Mouse (Mus musculus) cerebellum, adult 11-12 months (tissue): ENCODE results near the gene Ube2e3.

Source experiments
- DNase-seq: peaks from one replicate; pipeline ENCODE4 v3.0.0; 2022

Ube2e3 gene

DNA sequence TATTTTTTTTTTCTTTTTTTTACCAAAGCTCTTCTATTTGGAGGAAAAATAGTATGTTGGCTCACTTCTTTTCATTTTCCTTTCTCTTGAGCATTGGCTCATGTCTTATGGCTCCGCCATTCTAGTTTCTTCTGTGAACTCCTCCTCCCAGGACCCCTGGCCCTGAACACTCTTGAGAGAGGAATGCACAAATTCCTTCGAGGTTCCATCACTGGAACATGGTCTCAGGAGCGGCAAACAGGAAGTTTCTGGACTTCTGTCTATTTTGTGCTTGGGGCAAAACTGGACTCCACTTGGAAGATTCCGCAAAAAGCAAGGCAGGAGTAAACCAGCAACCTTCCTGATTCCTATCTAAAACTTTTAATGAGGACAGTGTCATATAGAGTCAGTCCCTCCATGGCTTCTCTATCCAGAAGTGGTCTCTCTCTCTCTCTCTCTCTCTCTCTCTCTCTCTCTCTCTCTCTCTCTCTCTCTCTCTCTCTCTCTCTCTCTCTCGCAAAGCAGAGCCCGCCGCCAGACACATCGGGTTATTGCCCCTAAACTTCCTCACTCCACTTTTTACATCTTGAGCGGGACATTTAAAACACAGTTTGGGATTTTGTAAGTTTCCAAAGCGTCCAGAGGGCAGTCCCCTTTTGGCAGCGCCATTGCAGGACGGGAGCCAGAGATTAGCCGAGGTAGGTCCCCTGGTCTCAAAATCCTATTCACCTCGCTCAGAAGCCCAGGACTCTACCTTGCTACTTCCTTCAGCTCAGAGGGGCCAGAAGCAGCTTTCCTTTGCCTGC lies at the start of gene Ube2e3:
Ube2e3 (plus strand) TSS at position 399 of the 785 bp plus-strand sequence.
- peak; percentile 15 for DNase-seq

GRCm38 (mm10) chr2:78829887-78830286 lies 38.0 kb upstream of the Ube2e3 start:
- DNase-seq, result no peak

GRCm38 (mm10) chr2:78841494-78842224 lies 26.3 kb upstream of the Ube2e3 start:
- no peak for DNase-seq

GRCm38 (mm10) chr2:78844365-78844764 lies 23.6 kb upstream of the Ube2e3 start:
- no peak for DNase-seq

- no peak for DNase-seq
Observed at GRCm38 (mm10) chr2:78845274-78845673, 22.6 kb upstream of the Ube2e3 start.

DNA sequence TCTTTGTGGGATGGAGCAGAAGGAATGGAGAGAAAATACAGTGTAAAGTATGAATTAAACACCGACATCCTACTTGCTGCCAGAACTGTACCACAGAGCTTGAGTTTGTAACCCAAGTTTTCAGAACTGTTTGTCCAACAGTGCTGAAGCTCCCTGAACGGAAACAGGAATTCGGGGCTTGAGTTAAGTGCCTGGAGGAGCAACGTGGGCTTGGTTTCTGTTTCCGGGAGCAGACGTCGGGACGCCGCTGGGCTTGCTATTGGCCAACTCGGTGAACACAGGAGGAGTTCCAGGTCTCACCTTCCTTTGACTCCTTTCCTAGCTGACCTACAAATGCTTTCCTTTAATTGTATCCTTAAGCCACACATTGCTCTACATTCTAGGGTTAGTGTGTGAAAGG lies 22.2 kb upstream of the Ube2e3 start:
- DNase-seq, result no peak

DNA sequence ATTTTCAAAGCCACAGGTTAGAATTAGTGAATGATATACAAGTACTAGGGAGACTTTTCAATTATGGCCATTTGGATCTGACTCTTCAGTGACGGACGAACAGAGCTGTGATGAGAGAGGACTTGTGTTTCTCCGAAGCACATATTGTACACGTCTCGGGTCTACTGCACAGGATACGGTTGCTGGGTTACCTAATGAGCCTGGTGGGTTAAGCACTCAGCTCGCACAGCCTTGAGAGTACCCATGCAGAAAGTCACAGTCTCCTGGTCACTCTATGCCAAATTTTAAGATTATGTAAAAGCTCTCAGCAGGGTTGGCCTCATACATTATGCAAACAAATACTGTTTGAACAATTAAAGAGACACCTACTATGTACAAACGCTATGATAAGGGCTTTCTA lies 13.6 kb upstream of the Ube2e3 start:
- DNase-seq, result no peak

DNA sequence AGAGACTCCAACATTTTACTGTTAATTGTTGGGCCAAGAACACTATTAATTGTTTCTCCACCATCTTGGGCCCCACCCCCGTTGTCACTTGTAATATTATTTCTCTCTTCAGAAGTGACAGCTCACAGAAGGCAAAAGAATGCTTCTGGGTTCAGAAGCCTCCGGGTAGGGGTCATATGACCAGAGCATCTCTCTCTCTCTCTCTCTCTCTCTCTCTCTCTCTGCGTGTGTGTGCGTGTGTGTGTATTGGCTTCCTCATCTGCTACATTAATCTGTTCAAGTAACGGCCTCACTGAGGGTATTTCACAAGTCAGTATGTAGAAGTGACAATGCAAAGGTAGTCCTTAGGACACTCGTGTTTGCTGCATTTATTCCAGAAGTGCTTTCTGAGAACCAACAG lies 9.3 kb upstream of the Ube2e3 start:
- no peak for DNase-seq

DNA sequence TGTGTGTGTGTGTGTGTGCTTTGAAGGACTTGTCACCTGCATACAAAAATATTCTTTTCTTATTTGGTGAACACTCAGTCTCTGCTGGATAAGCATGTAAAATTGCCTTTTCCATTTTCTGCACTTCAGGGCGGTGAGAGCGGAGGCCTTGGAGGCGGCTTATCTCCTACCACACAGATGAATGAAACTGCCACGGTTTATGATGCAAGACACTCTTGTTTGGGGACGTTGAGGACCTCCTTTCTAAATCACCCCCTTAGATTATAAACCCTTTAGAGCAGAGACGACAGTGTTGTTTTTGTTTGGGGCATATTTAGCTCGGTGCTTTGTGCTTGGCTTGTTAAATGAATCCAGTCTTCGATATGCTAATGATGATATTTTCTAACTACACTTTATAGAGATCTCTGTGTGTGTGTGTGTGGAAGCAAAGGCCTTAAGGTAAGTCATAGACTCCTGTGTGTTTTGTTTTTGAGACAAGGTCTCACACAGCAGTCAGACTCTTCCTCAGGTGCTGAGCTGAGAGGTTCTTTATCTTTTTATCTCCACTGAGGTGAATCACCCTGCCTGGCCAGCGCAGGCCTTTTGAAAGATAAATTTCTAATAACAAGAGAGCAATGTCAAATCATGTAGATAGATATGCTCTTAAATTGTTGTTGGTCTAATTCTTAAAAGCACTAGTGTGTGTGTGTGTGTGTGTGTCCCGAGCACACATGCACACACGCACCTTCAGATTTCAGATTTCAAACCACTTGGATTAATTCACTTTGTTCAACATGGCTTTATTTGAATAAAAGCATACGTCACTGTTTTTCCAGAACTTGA lies 8.4 kb upstream of the Ube2e3 start:
- no peak for DNase-seq

- DNase-seq, result no peak
Observed at GRCm38 (mm10) chr2:78860088-78860372, 7.9 kb upstream of the Ube2e3 start.

DNA sequence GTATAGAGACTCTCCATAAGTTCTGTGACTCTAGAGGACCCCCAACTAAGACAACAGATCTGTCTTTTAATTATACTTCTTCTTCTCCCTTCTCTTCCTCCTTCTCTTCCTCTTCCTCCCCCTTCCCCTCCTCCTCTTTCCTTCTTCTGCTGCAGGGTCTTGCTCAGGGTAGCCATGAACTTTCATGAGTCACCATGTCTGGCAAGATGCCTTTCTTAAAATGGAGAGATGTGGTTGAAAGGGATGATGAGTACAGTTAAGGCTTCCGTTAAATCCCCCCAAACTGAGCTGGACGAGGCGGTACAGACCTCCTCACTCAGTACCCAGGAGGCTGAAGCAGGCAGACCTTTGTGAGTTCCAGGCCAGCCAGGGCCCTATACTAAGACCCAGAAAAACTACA lies 3.8 kb upstream of the Ube2e3 start:
- no peak for DNase-seq

DNA sequence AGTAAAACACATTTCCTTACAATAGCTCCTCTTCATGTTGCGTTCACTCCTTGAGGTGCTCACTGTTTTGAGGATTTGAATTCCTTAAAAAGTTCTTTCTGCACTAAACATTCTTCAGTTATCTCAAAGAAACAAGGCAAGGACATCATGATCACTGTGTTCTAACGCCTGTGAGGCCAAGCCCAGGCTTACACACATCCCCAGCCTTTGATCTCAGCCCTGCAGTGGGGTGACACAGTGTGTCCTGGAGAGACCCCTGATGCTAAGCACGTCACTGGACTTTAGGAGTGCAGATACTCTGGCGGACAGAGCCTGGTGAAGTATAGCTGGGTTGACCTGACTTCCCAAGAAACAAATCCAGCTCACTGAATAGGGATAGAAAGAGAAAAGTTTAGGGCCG lies 3.1 kb upstream of the Ube2e3 start:
- no peak for DNase-seq

- DNase-seq, result peak; percentile 83
Observed at GRCm38 (mm10) chr2:78868511-78868854, 559 bp downstream of the Ube2e3 start.

DNA sequence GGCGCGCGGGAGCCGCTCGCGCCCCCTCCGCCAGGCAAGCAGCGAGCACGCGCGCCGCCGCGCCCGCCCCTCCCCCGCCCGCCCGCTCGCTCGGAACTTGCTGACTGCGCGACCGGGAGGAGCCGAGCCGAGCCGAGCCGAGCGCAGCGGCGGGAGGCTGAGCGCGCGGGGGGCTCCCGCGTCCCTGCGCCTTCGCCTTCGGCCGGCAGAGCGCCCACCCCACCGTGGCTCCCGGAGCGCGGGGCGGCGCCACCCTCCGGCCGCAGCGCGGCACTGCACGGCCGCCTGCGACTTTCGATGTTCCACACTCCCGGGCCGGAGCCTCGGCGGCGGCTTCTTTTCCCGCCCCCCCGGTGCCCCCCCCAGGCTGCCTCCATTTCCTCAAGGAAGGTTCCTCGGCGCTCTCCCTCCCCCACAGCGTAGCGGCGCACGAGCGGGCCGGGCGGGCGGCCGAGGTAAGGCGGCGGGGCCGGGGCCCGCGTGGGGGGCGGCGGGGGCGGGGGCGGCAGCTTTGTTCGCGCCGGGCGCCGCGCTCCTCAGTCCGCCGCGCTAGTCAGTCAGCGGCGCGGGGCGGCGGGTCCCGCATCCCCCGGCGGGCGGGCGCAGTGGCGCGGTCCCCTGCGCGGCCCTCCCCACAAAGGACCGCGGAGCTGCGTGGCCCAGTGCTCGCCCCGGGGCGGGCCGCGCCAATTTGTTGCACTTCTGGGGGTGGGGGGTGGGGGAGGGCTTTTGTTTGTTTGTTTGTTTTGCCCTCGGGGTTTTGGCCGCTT lies 1.2 kb downstream of the Ube2e3 start:
- peak; percentile 84 for DNase-seq

DNA sequence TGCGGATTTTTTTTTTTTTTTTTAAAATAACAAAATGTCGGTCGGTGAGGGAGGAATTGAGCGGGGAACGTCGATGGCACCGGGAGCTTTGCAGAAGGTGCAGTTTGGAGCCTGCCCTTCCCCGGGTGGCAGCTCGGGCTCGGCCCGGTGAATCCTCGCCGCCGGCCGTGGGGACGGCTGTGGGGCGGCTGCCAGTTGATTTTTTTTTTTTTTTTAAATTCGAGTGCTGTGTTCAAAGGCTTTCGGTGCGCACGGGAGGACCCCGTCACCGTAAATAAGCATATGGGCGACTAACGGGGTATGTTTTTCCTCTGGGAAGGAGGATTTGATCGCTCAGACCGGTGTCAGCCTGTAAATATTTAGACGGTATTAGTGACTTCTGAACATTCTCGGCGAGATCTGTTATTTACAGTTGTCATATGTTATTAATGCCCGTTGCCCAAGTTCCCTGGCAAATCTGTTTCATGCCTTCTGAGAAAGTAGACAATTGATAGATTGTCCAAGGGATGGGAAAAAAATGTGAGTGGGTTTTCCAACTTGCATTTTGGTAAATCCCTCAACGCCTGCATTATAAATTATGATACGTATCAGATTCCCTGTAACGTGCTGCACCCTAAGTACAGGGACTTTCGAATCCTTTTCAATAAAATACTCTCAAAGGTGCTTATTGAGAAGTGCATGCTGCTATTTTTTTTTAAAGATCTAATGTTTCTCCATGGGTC lies 2.0 kb downstream of the Ube2e3 start:
- peak; percentile 55 for DNase-seq

GRCm38 (mm10) chr2:78870443-78871025 lies 2.6 kb downstream of the Ube2e3 start:
- DNase-seq, result no peak

GRCm38 (mm10) chr2:78871971-78872860 lies 4.3 kb downstream of the Ube2e3 start:
- DNase-seq, result no peak

GRCm38 (mm10) chr2:78873946-78874345 lies 6.0 kb downstream of the Ube2e3 start:
- no peak for DNase-seq

- DNase-seq, result no peak
Observed at GRCm38 (mm10) chr2:78876002-78876401, 8.1 kb downstream of the Ube2e3 start.

- DNase-seq, result no peak
Observed at GRCm38 (mm10) chr2:78882068-78882467, 14.1 kb downstream of the Ube2e3 start.
